Mouse (Mus musculus) ES-E14 (cell line): ENCODE data around the gene Uspl1.

Experiments
- CHD2 ChIP-seq: IDR thresholded peaks from 2 replicates; pipeline ENCODE4 v1.6.1; 2014; ENCODE audit warnings: mild to moderate bottlenecking, low read depth, low read length, inconsistent platforms
- MAFK ChIP-seq: IDR thresholded peaks from 2 replicates; pipeline ENCODE4 v1.6.1; 2014; ENCODE audit warnings: mild to moderate bottlenecking, low read depth, low read length, inconsistent platforms; ENCODE audit not compliant: insufficient read depth
- ZC3H11A ChIP-seq: IDR thresholded peaks from 2 replicates; pipeline ENCODE4 v1.6.1; 2012; ENCODE audit warnings: low read depth, mild to moderate bottlenecking, inconsistent platforms, low read length, borderline replicate concordance

DNA sequence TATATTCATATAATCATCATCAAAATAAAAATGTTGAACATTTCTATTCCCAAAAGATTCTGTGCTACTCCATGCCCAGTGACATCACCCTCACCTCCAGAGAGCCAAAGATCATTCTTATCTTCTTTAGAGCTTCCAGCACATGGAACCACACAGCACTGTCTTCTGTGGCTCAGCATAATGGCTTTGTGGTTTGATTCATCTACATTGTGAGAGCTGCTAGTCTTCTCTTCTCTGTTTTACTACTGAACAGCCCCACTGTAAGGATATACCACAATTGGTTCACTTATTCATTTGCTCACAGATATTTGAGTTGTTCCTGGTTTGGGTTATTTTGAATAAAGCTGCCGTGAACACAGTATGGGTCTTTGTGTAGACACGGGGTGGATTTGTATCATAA is 71.4 kb downstream of the Uspl1 start:
- TF ChIP-seq CHD2 = no peak
- TF ChIP-seq MAFK = no peak
- no peak for TF ChIP-seq ZC3H11A
